Mouse (Mus musculus): ENCODE measurements around the gene Skap1. TPM values are rescaled to one million over a fixed set of nuclear protein-coding genes. Genes with fewer than 3 reads are reported as not detected.
A peak's percentile ranks its signal among the peaks of the same experiment; 100 is the strongest.

Gene Skap1
- polyA plus RNA-seq, 1 experiment from 2014 or later: 0.59 TPM

GRCm38 (mm10) chr11:96644969-96645368 lies 180.6 kb downstream of the Skap1 start:
- ChIA-PET POLR2A (no interaction called here), CTCF (no interaction called here)
- H3K27me3 ChIP-seq: peaks cover 3% of the 10 kb centered on the region
- ATAC-seq (no peak), DNase-seq (ENCODE audit: low read depth, low spot score) (no peak)
- no peak for TF ChIP-seq CTCF (IDR thresholded peaks at IDR 0.05)
- in situ Hi-C loops (cut with MboI; ENCODE audit: low pct_unique_long_range_greater_than_20kb): no loop called here

GRCm38 (mm10) chr11:96645538-96646037 lies 181.2 kb downstream of the Skap1 start:
- ChIA-PET POLR2A (no interaction called here), CTCF (interaction anchor here (0.8 kb wide), 1 partner anchor 16 kb away, joined by 3 read pairs; no protein-coding TSS in a partner anchor)
- ATAC-seq (no peak), DNase-seq (ENCODE audit: low read depth, low spot score) (no peak)
- TF ChIP-seq CTCF (IDR thresholded peaks at IDR 0.05): no peak
- peaks cover 3% of the 10 kb centered on the region for H3K27me3 ChIP-seq
- in situ Hi-C loops (cut with MboI; ENCODE audit: low pct_unique_long_range_greater_than_20kb): no loop called here

GRCm38 (mm10) chr11:96651848-96652247 lies 187.5 kb downstream of the Skap1 start:
- DNase-seq (ENCODE audit: low read depth, low spot score): no peak
- TF ChIP-seq CTCF (IDR thresholded peaks at IDR 0.05): no peak
- ChIA-PET CTCF (no interaction called here), POLR2A (interaction anchor here (0.6 kb wide), 1 partner anchor 11 kb away, joined by 3 read pairs; no protein-coding TSS in a partner anchor)
- peaks cover 3% of the 10 kb centered on the region for H3K27me3 ChIP-seq
- in situ Hi-C loops (cut with MboI; ENCODE audit: low pct_unique_long_range_greater_than_20kb): no loop called here
- ATAC-seq: no peak

GRCm38 (mm10) chr11:96653867-96654266 lies 189.5 kb downstream of the Skap1 start:
- peaks cover 3% of the 10 kb centered on the region for H3K27me3 ChIP-seq
- in situ Hi-C loops (cut with MboI; ENCODE audit: low pct_unique_long_range_greater_than_20kb): no loop called here
- TF ChIP-seq CTCF (IDR thresholded peaks at IDR 0.05): no peak
- DNase-seq (ENCODE audit: low read depth, low spot score) (no peak), ATAC-seq (no peak)
- ChIA-PET CTCF (no interaction called here), POLR2A (interaction anchor here (0.7 kb wide), 1 partner anchor 19 kb away, joined by 3 read pairs; no protein-coding TSS in a partner anchor)

- no peak for TF ChIP-seq CTCF (IDR thresholded peaks at IDR 0.05)
- no peaks in the 10 kb centered on the region for H3K27me3 ChIP-seq
- POLR2A ChIA-PET: no interaction called here
- in situ Hi-C loops (cut with MboI; ENCODE audit: low pct_unique_long_range_greater_than_20kb): no loop called here
- DNase-seq (ENCODE audit: low read depth, low spot score): no peak
- ATAC-seq: no peak
- CTCF ChIA-PET: no interaction called here
Measured at GRCm38 (mm10) chr11:96658420-96658819, 194.0 kb downstream of the Skap1 start.

- H3K27me3 ChIP-seq: no peaks in the 10 kb centered on the region
- no peak for TF ChIP-seq CTCF (IDR thresholded peaks at IDR 0.05)
- DNase-seq (ENCODE audit: low read depth, low spot score): no peak
- ChIA-PET CTCF (no interaction called here), POLR2A (interaction anchor here (0.6 kb wide), 1 partner anchor 120 kb away, joined by 4 read pairs; no protein-coding TSS in a partner anchor)
- no peak for ATAC-seq
- in situ Hi-C loops (cut with MboI; ENCODE audit: low pct_unique_long_range_greater_than_20kb): no loop called here
Measured at GRCm38 (mm10) chr11:96666924-96667323, 202.5 kb downstream of the Skap1 start.

- POLR2A ChIA-PET: no interaction called here
- TF ChIP-seq CTCF (IDR thresholded peaks at IDR 0.05): no peak
- ATAC-seq (no peak), DNase-seq (ENCODE audit: low read depth, low spot score) (no peak)
- no peaks in the 10 kb centered on the region for H3K27me3 ChIP-seq
- in situ Hi-C loops (cut with MboI; ENCODE audit: low pct_unique_long_range_greater_than_20kb): no loop called here
- CTCF ChIA-PET: no interaction called here
Measured at GRCm38 (mm10) chr11:96668367-96668766, 204.0 kb downstream of the Skap1 start.

- peak; percentile 65 for ATAC-seq
- H3K27me3 ChIP-seq: no peaks in the 10 kb centered on the region
- in situ Hi-C loops (cut with MboI; ENCODE audit: low pct_unique_long_range_greater_than_20kb): loop anchor here (5.0 to 10.0 kb wide), 2 partner anchors 369 to 396 kb away; partner anchors contain the start of gene Hoxb5
- peak; percentile 1 for DNase-seq (ENCODE audit: low read depth, low spot score)
- CTCF ChIA-PET: interaction anchor here (0.6 to 1.8 kb wide), 9 partner anchors 8 to 395 kb away, joined by 3 to 6 read pairs (median 3); no protein-coding TSS in a partner anchor
- POLR2A ChIA-PET: interaction anchor here (0.6 to 1.0 kb wide), 2 partner anchors 37 to 352 kb away, joined by 3 read pairs; no protein-coding TSS in a partner anchor
- TF ChIP-seq CTCF (IDR thresholded peaks at IDR 0.05): peak; percentile 69
Measured at GRCm38 (mm10) chr11:96673792-96674191, 209.4 kb downstream of the Skap1 start.

- in situ Hi-C loops (cut with MboI; ENCODE audit: low pct_unique_long_range_greater_than_20kb): loop anchor here (5.0 to 10.0 kb wide), 2 partner anchors 370 to 398 kb away; partner anchors contain the start of gene Hoxb5
- DNase-seq (ENCODE audit: low read depth, low spot score) (no peak), ATAC-seq (no peak)
- no peak for TF ChIP-seq CTCF (IDR thresholded peaks at IDR 0.05)
- CTCF ChIA-PET: interaction anchor here (1.6 kb wide), 1 partner anchor 48 kb away, joined by 4 read pairs; no protein-coding TSS in a partner anchor
- POLR2A ChIA-PET: no interaction called here
- no peaks in the 10 kb centered on the region for H3K27me3 ChIP-seq
Measured at GRCm38 (mm10) chr11:96674786-96675365, 210.5 kb downstream of the Skap1 start.

GRCm38 (mm10) chr11:96678026-96678425 lies 213.6 kb downstream of the Skap1 start:
- no peak for TF ChIP-seq CTCF (IDR thresholded peaks at IDR 0.05)
- no peaks in the 10 kb centered on the region for H3K27me3 ChIP-seq
- DNase-seq (ENCODE audit: low read depth, low spot score): no peak
- no peak for ATAC-seq
- in situ Hi-C loops (cut with MboI; ENCODE audit: low pct_unique_long_range_greater_than_20kb): loop anchor here (10.0 kb wide), 1 partner anchor 373 kb away; the partner anchor contains the start of gene Hoxb5
- ChIA-PET POLR2A (no interaction called here), CTCF (no interaction called here)

- ATAC-seq (no peak), DNase-seq (ENCODE audit: low read depth, low spot score) (no peak)
- ChIA-PET CTCF (interaction anchor here (0.8 kb wide), 1 partner anchor 43 kb away, joined by 3 read pairs; no protein-coding TSS in a partner anchor), POLR2A (no interaction called here)
- in situ Hi-C loops (cut with MboI; ENCODE audit: low pct_unique_long_range_greater_than_20kb): loop anchor here (10.0 kb wide), 1 partner anchor 374 kb away; the partner anchor contains the start of gene Hoxb5
- H3K27me3 ChIP-seq: no peaks in the 10 kb centered on the region
- TF ChIP-seq CTCF (IDR thresholded peaks at IDR 0.05): no peak
Measured at GRCm38 (mm10) chr11:96679026-96679425, 214.6 kb downstream of the Skap1 start.

All from Patski (cell line).